13 mouse cellular contexts compared by ENCODE assay signal in genomic region chr4:118544441-118545127, GRCm38 (mm10). TPM values are rescaled to one million over a fixed set of nuclear protein-coding genes. Genes with fewer than 3 reads are reported as not detected.
DNase-seq lines count a peak whose midpoint lies in the region; ATAC-seq and TF ChIP-seq lines count a peak whose summit lies in the region.
"Had no signal": no experiment of that assay in that cellular context is flagged by ENCODE, and none has a peak within 500 bp of the region (broad histone marks: within the 10 kb centered on the region; RNA-seq: fewer than 3 reads in every experiment).

No protein-coding gene starts in this region.

- no peaks in the 10 kb centered on the region for H3K79me2 ChIP-seq in liver, adult 2 months (ENCODE audit: control insufficient read depth, insufficient read depth, low read length)

- no peak for TF ChIP-seq CTCF in gastrocnemius, adult 2 months (IDR thresholded peaks at IDR 0.05)
- TF ChIP-seq CTCF in liver, adult 2 months (IDR thresholded peaks at IDR 0.05; ENCODE audit: low read depth, low read length), result no peak
- TF ChIP-seq CTCF in small intestine, adult 2 months (IDR thresholded peaks at IDR 0.05; ENCODE audit: extremely low read depth, insufficient read length, insufficient replicate concordance, low read depth, low read length), result no peak

- ATAC-seq in embryonic facial prominence, embryonic 15.5 days (ENCODE audit: insufficient number of reproducible peaks, low FRiP score, low TSS enrichment, low read depth), result no peak

- H3K36me3 ChIP-seq in liver, adult 2 months (ENCODE audit: control insufficient read depth, insufficient read depth, low read length), result no peaks in the 10 kb centered on the region
- no peaks in the 10 kb centered on the region for H3K36me3 ChIP-seq in embryonic facial prominence, embryonic 15.5 days
- 0 out of 2 replicates have a peak, but pooled peaks cover 1% of the 10 kb centered on the region for H3K36me3 ChIP-seq in small intestine, adult 2 months (ENCODE audit: control insufficient read depth, insufficient read depth, low read length)

- H3K9me3 ChIP-seq in embryonic facial prominence, embryonic 15.5 days (replicated peaks), result 0 out of 2 replicates have a peak, but pooled peaks cover 4% of the 10 kb centered on the region

- intact Hi-C loops in gastrocnemius, adult 2 months (cut with DNase I), result no loop called here

- DNase-seq in gastrocnemius, adult 2 months, result no peak
- no peak for DNase-seq in gastrocnemius, adult 18-20 months (ENCODE audit: low spot score)
- peak; percentile 98 for DNase-seq in liver, adult 2 months (ENCODE audit: extremely low read depth, low read depth, low spot score)
- DNase-seq in liver, result no peak
- DNase-seq in embryo, embryonic 10.5 days (ENCODE audit: low spot score), result no peak
- no peak for DNase-seq in spleen, postnatal 36 days (ENCODE audit: low spot score in 2 of 2)
- DNase-seq: cerebellum, postnatal 10 days had no signal

- 0 out of 2 replicates have a peak overlapping the region, but pooled peaks have one; percentile 16 for H3K27ac ChIP-seq in gastrocnemius, adult 2 months
- peak overlapping the region; percentile 96 for H3K27ac ChIP-seq in liver, adult 2 months (replicated peaks; ENCODE audit: insufficient read depth, low read depth, low read length)
- peak overlapping the region; percentile 35; the same call in 1 of the 2 replicates for H3K27ac ChIP-seq in embryonic facial prominence, embryonic 15.5 days (replicated peaks)
- H3K27ac ChIP-seq in small intestine, adult 2 months (ENCODE audit: insufficient read depth, low read depth, low read length), result peak overlapping the region; percentile 88

- TF ChIP-seq POLR2A in liver, adult 2 months (IDR thresholded peaks at IDR 0.05; ENCODE audit: extremely low read depth, insufficient read depth, low read length), result 0 out of 2 replicates have a peak, but pooled peaks have one; percentile 37
- TF ChIP-seq POLR2A in small intestine, adult 2 months (IDR thresholded peaks at IDR 0.05; ENCODE audit: low read depth, low read length), result no peak

- peak overlapping the region; percentile 82 for H3K9ac ChIP-seq in liver, adult 2 months (ENCODE audit: low read depth, low read length)
- no peak overlapping the region for H3K9ac ChIP-seq in embryonic facial prominence, embryonic 15.5 days

- no peak overlapping the region for H3K4me3 ChIP-seq in gastrocnemius, adult 2 months
- peak overlapping the region; percentile 74 for H3K4me3 ChIP-seq in liver, adult 2 months (ENCODE audit: insufficient read depth, low read depth, low read length)
- peak overlapping the region; percentile 33 for H3K4me3 ChIP-seq in embryonic facial prominence, embryonic 15.5 days (replicated peaks)
- H3K4me3 ChIP-seq in small intestine, adult 2 months (ENCODE audit: low read depth, low read length), result peak overlapping the region; percentile 67

- WGBS in liver, adult 2 months, result 27% methylated on average over 14 of the region's 14 CpGs
- 66% methylated on average over 14 of the region's 14 CpGs for WGBS in embryonic facial prominence, embryonic 15.5 days
- 39% methylated on average over 14 of the region's 14 CpGs for WGBS in small intestine, adult 2 months

- H3K4me2 ChIP-seq in embryonic facial prominence, embryonic 15.5 days (replicated peaks), result peak overlapping the region; percentile 57

- no peaks in the 10 kb centered on the region for H3K27me3 ChIP-seq in liver, adult 2 months (ENCODE audit: control insufficient read depth, insufficient read depth, low read length)
- H3K27me3 ChIP-seq in embryonic facial prominence, embryonic 15.5 days, result no peaks in the 10 kb centered on the region
- no peaks in the 10 kb centered on the region for H3K27me3 ChIP-seq in small intestine, adult 2 months (ENCODE audit: control insufficient read depth, insufficient read depth, low read length)

- peaks cover 2% of the 10 kb centered on the region; the same call in 1 of the 2 replicates for H3K4me1 ChIP-seq in liver, adult 2 months (ENCODE audit: control insufficient read depth, insufficient read depth, low read length)
- H3K4me1 ChIP-seq in embryonic facial prominence, embryonic 15.5 days, result peaks cover 13% of the 10 kb centered on the region; the same call in 1 of the 2 replicates
- H3K4me1 ChIP-seq in small intestine, adult 2 months (ENCODE audit: control insufficient read depth, insufficient read depth, insufficient read length, low read length), result peaks cover 12% of the 10 kb centered on the region

RNA-seq across cellular contexts. Expression of gene Tmem125, which starts 0.7 kb away (rescaled TPM):
- total RNA-seq in gastrocnemius, adult 2 months (2021), result not detected
- total RNA-seq in gastrocnemius, adult 18-20 months (2021), result not detected
- 2.9 and 3.5 TPM in 2 replicates for total RNA-seq in liver, adult 2 months (2014; rRNA removed)
- 13.1 and 17.5 TPM in 2 replicates for polyA plus RNA-seq in liver, adult 2 months (2012; rRNA removed)
- polyA plus RNA-seq in embryonic facial prominence, embryonic 15.5 days (2015; fragmentation: Nextera tagmentation; extraction: Ambion mirVana), result 11.7 and 17.4 TPM in 2 replicates
- 37.2 and 68.8 TPM in 2 replicates for polyA plus RNA-seq in small intestine, adult 2 months (2012; rRNA removed)
- total RNA-seq: granulocyte monocyte progenitor cell, adult 5-6 weeks had no signal
- polyA plus RNA-seq: inflammation-experienced regulatory T-cells, adult 6 months; midbrain, embryonic 16.5 days had no signal

RNA-seq across cellular contexts. Expression of gene 2610528J11Rik, which starts 17.8 kb away (rescaled TPM):
- not detected for total RNA-seq in gastrocnemius, adult 2 months (2021)
- total RNA-seq in gastrocnemius, adult 18-20 months (2021), result not detected
- 19.8 and 21.5 TPM in 2 replicates for total RNA-seq in liver, adult 2 months (2014; rRNA removed)
- 52.6 and 54.6 TPM in 2 replicates for polyA plus RNA-seq in liver, adult 2 months (2012; rRNA removed)
- polyA plus RNA-seq in embryonic facial prominence, embryonic 15.5 days (2015; fragmentation: Nextera tagmentation; extraction: Ambion mirVana), result 15.3 and 18.6 TPM in 2 replicates
- 62.2 and 164 TPM in 2 replicates for polyA plus RNA-seq in small intestine, adult 2 months (2012; rRNA removed)
- total RNA-seq: granulocyte monocyte progenitor cell, adult 5-6 weeks; left cerebral cortex, postnatal 14 days had no signal
- polyA plus RNA-seq: inflammation-experienced regulatory T-cells, adult 6 months; midbrain, embryonic 16.5 days had no signal

RNA-seq across cellular contexts. Expression of gene Tie1, which starts 54.7 kb away (rescaled TPM):
- total RNA-seq in gastrocnemius, adult 2 months (2021), result 10 to 100 TPM; 12.6 to 18.5 TPM
- total RNA-seq in gastrocnemius, adult 18-20 months (2021), result 10 to 100 TPM; 11.0 to 14.3 TPM
- 6.6 and 9.6 TPM in 2 replicates for total RNA-seq in liver, adult 2 months (2014; rRNA removed)
- polyA plus RNA-seq in liver, adult 2 months (2012; rRNA removed), result 6.7 and 8.9 TPM in 2 replicates
- 25.6 and 27.1 TPM in 2 replicates for polyA plus RNA-seq in embryonic facial prominence, embryonic 15.5 days (2015; fragmentation: Nextera tagmentation; extraction: Ambion mirVana)
- polyA plus RNA-seq in small intestine, adult 2 months (2012; rRNA removed), result 8.6 and 16.2 TPM in 2 replicates
- polyA plus RNA-seq: inflammation-experienced regulatory T-cells, adult 6 months had no signal

Comparison
In these comparisons a context has a peak if more than half of its experiments do, and no peak if none do; other contexts are left out.
1. H3K27ac ChIP-seq: peak in every context shown above with its lines; median percentile 96 in liver, adult 2 months; 88 in small intestine, adult 2 months; 35 in embryonic facial prominence, embryonic 15.5 days; 16 in gastrocnemius, adult 2 months.
2. RNA of gene 2610528J11Rik, which starts 17.8 kb away (total RNA-seq): 19.8 to 21.5 TPM in liver, adult 2 months; not detected in gastrocnemius, adult 2 months and not detected in gastrocnemius, adult 18-20 months; every median in the first group is over 10 times any median in the second.